Mouse (Mus musculus): Measurements from ENCODE around the gene Crocc2.

Crocc2 gene

GRCm38 (mm10) chr1:93212441-93212840, 43.9 kb downstream of the Crocc2 start:
- DNase-seq (ENCODE audit: low read depth in 2 of 2, low spot score in 2 of 2): no peak

GRCm38 (mm10) chr1:93214612-93215011, 46.1 kb downstream of the Crocc2 start:
- DNase-seq (ENCODE audit: low read depth in 2 of 2, low spot score in 2 of 2): no peak

DNA sequence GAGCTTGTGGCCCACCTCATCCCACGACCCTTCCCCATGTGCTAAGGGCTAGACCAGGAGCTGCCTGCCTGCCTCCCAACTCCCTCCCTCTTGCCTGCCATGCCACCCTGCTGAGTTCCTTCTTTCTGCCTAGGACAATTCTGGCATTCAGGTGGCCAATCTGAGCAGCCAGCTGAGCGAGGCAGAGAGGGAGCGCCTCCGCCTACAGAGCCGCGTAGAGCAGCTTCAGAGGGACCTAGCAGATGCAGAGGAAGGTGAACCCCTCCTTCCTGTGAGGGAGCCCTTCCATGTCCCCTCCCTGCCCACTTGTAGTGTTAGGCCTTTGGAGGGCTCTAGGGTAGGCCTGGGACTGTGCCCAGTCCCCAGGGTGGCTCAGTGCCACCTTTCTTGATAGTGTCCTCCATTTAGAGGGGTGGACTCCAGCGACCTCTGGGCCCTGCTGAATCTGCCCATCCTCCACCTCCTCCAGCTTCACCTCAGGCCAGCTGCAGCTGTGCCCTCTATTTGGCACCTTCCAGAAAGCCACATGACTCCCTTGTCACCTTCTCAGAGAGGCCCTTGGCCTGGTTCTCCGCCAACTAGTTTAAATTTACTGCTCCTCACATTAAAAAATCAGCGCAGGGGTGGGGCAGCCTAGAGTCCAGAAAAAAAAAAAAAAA, 48.4 kb downstream of the Crocc2 start:
- no peak for DNase-seq (ENCODE audit: low read depth in 2 of 2, low spot score in 2 of 2)

DNA sequence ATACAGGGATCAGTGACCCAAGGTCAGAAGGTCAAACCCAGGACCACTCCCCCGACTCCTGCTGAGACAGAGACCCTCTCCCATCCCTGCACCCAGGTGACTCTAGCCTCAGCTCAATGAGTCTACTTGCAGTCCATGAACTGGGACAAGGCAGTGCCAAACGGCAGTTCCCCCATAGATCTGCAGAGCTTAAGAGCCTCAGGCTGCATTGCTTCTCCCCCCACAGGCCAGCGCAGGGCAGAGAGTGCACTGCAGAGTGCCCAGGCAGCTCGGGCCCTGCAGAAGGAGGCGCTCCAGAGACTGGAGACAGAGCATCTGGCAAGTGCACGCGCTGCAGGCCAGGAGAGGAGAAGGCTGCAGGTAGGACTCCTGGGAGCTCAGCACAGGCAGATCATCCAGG, 49.0 kb downstream of the Crocc2 start:
- DNase-seq (ENCODE audit: low read depth in 2 of 2, low spot score in 2 of 2): no peak

DNA sequence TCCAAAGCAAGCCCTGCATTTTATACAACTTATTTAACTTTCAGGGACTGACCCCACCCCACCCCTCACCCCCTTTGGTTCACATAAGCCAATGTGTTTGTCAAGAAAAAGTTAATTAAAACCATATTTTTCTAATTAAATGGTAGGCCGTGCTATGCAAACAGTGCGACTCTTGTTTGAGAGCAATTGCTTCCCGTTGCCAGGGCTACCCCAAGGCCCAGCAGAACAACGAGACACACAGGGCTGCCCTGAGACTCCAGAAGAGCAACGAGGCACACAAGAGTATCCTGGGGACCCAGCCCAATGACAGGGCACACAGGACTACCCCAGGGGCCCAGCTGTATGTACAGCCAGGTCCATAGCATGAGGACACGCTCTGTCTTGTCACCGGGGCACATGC, 52.3 kb downstream of the Crocc2 start:
- no peak for DNase-seq (ENCODE audit: low read depth in 2 of 2, low spot score in 2 of 2)

DNA sequence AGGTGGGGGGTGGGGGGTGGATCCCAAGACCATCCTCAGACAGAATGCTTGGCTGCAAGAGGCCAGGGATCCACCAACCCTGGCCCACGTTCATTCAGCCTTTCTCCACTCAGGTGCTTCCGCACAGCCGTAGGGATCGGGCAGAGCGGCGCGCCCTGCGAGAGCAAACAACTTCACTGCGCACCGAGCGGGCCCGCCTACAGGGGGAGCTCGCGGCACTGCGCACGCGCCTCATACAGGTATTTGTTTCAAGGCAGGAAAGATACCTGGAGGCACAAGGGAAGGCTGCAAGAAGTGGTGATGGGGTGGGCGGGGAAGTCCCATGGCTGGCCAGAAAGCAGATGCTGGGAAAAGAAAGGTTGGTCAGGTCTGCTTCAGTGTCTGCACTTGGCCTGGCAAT, 55.4 kb downstream of the Crocc2 start:
- peak; percentile 11 to 19 for DNase-seq (ENCODE audit: low read depth in 2 of 2, low spot score in 2 of 2)

GRCm38 (mm10) chr1:93225226-93225625, 56.7 kb downstream of the Crocc2 start:
- no peak for DNase-seq (ENCODE audit: low read depth in 2 of 2, low spot score in 2 of 2)

- DNase-seq (ENCODE audit: low read depth in 2 of 2, low spot score in 2 of 2): no peak
Measured at GRCm38 (mm10) chr1:93225731-93226520, 57.4 kb downstream of the Crocc2 start.

- DNase-seq (ENCODE audit: low read depth in 2 of 2, low spot score in 2 of 2): no peak
Measured at GRCm38 (mm10) chr1:93227303-93227975, 58.9 kb downstream of the Crocc2 start.

- no peak for DNase-seq (ENCODE audit: low read depth in 2 of 2, low spot score in 2 of 2)
Measured at GRCm38 (mm10) chr1:93227976-93228365, 59.4 kb downstream of the Crocc2 start.

- no peak for DNase-seq (ENCODE audit: low read depth in 2 of 2, low spot score in 2 of 2)
Measured at GRCm38 (mm10) chr1:93229221-93229620, 60.7 kb downstream of the Crocc2 start.

DNA sequence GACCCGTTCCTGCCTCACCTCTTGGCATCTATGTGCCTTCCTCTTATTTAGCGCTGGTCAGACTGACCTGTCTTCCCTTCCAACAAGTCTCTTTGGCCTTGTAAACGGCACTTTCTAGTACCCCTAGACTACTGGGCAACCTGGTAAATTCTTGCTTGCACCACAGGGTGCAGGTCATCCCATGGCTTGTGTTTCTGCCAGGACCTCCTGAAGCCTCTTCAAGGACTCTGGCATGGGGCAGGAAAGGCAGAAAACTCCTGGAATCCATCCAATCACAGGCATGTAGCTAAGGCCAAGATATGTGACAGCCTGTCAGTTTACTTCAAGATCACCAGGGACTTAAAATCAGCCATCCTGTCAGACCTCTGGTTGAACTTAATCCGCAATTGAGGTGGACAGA, 61.1 kb downstream of the Crocc2 start:
- DNase-seq (ENCODE audit: low read depth in 2 of 2, low spot score in 2 of 2): no peak

DNA sequence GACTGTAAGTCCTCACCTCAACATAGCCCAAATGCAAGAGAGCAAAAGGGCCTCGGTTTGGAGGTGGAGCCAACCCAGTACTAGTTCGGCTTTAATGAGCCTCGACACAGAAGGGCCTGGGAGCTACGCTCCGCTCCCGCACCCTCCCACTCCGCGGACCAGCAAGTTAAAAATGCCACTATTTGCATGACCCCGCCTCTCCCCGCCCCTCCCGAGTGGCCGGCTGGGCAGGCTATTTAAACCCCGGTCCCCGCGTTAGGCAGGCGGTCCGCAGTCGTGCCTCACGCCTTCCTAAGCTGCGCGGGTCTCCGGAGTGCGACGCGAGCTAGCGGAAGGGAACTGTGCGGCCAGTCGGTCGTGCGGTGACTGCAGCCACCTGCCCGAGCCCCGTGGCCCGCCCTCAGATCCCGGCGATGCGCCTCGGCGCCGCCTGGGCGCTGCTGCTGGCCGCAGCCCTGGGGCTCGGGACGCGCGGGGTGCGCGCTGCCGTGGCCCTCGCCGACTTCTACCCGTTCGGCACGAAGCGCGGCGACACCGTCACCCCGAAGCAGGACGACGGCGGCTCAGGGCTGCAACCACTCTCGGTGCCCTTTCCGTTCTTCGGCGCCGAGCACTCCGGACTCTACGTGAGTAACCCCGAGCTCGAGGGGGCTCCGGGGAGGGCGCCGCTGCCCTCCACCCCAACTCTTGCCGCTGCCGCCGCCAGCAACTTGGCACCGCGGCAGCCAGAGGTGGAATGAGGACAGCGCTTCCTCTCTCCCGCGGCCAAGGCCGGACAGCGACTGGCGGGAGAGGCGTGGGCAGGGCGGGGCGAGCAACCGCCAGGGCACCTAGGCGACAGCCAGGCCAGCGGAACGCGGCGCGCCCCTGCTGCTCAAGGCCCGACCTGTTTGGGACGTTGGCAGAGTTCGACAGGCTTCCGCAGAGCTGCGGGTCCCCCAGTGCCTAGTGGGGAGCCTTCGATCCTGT, 67.3 kb downstream of the Crocc2 start, which contains the start of gene Sned1:
Gene Sned1, plus strand, starts transcription at position 266 of the 969 bp plus-strand sequence.
- DNase-seq (ENCODE audit: low read depth in 2 of 2, low spot score in 2 of 2): no peak

DNA sequence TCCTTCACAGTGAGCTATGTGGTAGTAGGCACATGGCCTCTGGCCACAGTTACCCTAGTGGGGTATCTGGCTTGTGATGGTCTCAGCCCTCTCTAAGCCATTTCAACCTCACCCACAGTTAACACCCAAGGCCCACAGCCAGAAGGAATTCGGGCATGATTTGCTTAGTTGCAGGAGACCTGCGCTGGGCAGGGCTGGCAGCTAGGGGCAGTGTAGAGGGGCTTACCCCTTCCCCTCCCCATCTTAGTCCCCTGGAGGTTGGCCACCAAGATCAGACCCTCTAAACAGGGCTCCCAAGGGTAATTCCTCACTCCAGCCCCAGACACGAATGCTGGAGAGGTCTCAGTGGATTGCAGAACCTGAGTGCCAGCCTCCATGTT, 68.0 kb downstream of the Crocc2 start:
- no peak for DNase-seq (ENCODE audit: low read depth in 2 of 2, low spot score in 2 of 2)

DNA sequence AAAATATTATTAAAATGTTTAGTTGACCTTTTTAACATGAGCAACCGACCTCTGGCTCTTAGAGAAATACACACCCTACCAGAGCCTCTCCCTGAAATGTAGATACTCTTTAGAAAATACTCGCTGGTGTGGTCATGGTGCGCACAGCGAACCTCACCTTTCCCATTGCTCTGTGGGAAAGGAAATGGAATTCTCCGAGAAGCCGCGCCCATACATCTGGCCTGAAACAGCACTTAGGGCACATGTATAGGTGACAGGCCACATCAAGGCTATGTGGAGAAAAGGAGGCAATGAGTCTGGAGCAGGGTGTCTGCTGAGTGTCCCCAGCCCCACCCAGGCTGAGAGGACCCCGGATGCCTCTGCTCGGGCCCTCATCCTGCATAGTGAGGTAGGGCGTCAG, 69.2 kb downstream of the Crocc2 start:
- no peak for DNase-seq (ENCODE audit: low read depth in 2 of 2, low spot score in 2 of 2)

GRCm38 (mm10) chr1:93238201-93238600, 69.7 kb downstream of the Crocc2 start:
- DNase-seq (ENCODE audit: low read depth in 2 of 2, low spot score in 2 of 2): no peak

- DNase-seq (ENCODE audit: low read depth in 2 of 2, low spot score in 2 of 2): no peak
Measured at GRCm38 (mm10) chr1:93245936-93246335, 77.4 kb downstream of the Crocc2 start.

- no peak for DNase-seq (ENCODE audit: low read depth in 2 of 2, low spot score in 2 of 2)
Measured at GRCm38 (mm10) chr1:93252586-93252985, 84.1 kb downstream of the Crocc2 start.

DNA sequence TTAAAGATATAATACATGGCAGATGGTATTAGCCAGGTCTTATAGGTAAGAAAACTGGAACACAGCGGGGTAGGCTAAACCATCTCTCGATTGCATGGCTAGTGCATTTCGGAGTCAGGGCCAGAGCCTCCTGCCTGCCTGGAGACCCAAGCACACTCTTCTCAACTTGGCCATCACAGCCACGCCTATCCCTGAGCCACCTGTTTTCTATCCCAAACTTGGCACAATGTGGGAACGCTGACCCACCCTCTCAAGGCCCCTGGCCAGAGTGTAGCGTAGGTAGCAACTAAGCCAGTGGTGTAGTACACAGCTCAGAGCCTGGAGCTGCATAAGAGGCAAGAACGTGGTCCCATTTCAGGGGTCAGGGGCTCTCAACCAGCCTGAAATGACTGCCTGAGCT, 87.2 kb downstream of the Crocc2 start:
- DNase-seq (ENCODE audit: low read depth in 2 of 2, low spot score in 2 of 2): no peak

DNA sequence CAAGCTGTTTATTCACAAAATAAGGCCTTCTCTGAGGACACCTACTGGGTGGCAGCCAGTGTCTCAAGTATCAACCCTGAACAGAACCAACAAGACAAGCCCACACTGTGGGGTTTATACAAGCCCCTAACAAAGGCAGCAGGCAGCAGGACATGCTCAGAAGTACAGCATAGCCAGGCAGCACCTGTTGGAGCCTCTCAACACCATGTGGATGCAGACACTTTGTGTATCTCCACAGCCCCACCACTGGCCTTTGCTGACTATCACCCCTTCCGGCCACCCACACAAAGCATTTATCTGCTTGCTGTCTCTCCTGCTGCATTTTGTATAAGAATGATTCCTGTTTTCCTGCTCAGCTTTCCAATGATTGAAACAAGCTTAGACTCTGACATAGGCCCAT, 89.0 kb downstream of the Crocc2 start:
- no peak for DNase-seq (ENCODE audit: low read depth in 2 of 2, low spot score in 2 of 2)

DNA sequence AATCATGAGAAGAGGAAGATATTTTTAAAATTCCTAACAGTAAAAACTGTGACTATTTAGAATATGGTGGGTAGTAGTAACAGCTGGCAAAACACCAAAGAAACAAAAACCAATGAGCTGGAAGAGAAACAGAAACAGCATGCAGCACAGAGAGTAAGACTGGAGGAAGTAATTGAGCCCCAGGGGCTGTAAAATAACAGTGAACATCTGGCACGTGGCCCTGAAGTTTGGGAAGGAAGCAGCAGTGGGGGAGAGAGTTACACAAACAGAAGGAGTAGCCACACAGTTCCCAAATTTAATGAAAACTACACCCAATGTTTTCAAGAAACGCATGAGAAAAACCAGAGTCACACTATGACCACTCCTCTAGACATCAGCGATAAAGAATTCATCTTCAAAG, 98.7 kb downstream of the Crocc2 start:
- no peak for DNase-seq (ENCODE audit: low read depth in 2 of 2, low spot score in 2 of 2)
